7 mouse cellular contexts compared by ENCODE assay signal in the genomic region with DNA sequence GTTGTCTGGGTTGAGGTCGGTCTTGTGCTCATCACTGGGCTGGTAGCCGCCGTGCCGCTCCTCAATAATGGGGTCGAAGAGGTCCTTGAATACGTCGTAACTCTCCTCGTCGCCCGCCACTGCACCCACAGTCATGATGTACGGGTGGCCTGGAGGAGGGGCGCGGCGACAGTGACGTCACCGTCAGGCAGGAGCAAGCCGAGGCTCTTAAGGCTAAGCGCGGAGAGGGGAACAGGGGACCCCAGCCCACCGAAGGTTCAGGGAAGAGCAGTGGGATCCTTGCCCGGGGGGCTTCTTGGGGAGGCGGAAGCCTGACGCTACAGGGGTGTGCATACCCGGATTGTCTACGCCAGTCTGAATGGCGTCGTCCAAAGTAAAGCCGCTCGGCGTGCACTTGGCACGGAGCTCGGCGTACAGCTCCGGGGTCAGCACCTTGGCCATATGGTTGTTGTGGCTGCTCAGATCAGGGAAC. TPM values are rescaled to one million over a fixed set of nuclear protein-coding genes. Genes with fewer than 3 reads are reported as not detected.
DNase-seq lines count a peak whose midpoint lies in the region; ATAC-seq and TF ChIP-seq lines count a peak whose summit lies in the region.

No protein-coding gene starts in this region.

- peaks cover 25% of the 10 kb centered on the region for H3K36me3 ChIP-seq in ES-E14 (ENCODE audit: control insufficient read depth, insufficient read depth, low read length, poor library complexity, severe bottlenecking)
- peaks cover 44% of the 10 kb centered on the region for H3K36me3 ChIP-seq in forebrain, embryonic 10.5 days (replicated peaks)
- H3K36me3 ChIP-seq in hindbrain, embryonic 12.5 days, result peaks cover 27% of the 10 kb centered on the region

- H3K27me3 ChIP-seq in forebrain, embryonic 10.5 days (ENCODE audit: poor library complexity, severe bottlenecking), result peaks cover 72% of the 10 kb centered on the region
- peaks cover 19% of the 10 kb centered on the region for H3K27me3 ChIP-seq in hindbrain, embryonic 12.5 days

- no peak for DNase-seq in ES-E14 (ENCODE audit: low read depth, low spot score)
- peak; percentile 73 for DNase-seq in forebrain, embryonic 10.5 days (ENCODE audit: extremely low spot score, low spot score)
- peak; percentile 74 to 81 for DNase-seq in left cerebral cortex, adult 8-10 months (ENCODE audit: low spot score in 2 of 2)
- peak; percentile 75 to 81 for DNase-seq in right cerebral cortex, postnatal 36 days (ENCODE audit: low spot score in 2 of 2)

- under 1% methylated on average over 34 of the region's 34 CpGs for WGBS in forebrain, embryonic 10.5 days
- under 1% methylated on average over 34 of the region's 34 CpGs for WGBS in hindbrain, embryonic 12.5 days

- in situ Hi-C loops in ES-E14 (cut with MboI; ENCODE audit: low sequenced_read_pairs in 2 of 2, unreplicated experiment in 2 of 2), result no loop called here

- no peak for TF ChIP-seq POLR2A in bone marrow macrophage, adult 2 months (IDR thresholded peaks at IDR 0.05; ENCODE audit: borderline replicate concordance, low read depth, low read length)

- H3K4me1 ChIP-seq in ES-E14 (ENCODE audit: control insufficient read depth in 2 of 2, insufficient read depth in 2 of 2, low read length in 2 of 2, poor library complexity in 1 of 2), result peaks cover 2 to 19% of the 10 kb centered on the region in 2 experiments; a peak in 2 of 4 replicates
- H3K4me1 ChIP-seq in bone marrow macrophage, adult 2 months (ENCODE audit: control insufficient read depth, insufficient read depth, low read length), result peaks cover 48% of the 10 kb centered on the region
- peaks cover 64% of the 10 kb centered on the region for H3K4me1 ChIP-seq in forebrain, embryonic 10.5 days
- H3K4me1 ChIP-seq in hindbrain, embryonic 12.5 days, result peaks cover 36% of the 10 kb centered on the region

- peak overlapping the region; percentile 76 for H3K9ac ChIP-seq in ES-E14 (ENCODE audit: insufficient read depth, low read depth, low read length, poor library complexity, severe bottlenecking)
- peak overlapping the region; percentile 91 for H3K9ac ChIP-seq in hindbrain, embryonic 12.5 days

- peak overlapping the region; percentile 90 for H3K4me2 ChIP-seq in hindbrain, embryonic 12.5 days (replicated peaks)

- H3K9me3 ChIP-seq in ES-E14 (ENCODE audit: control insufficient read depth, insufficient read depth, low read depth, low read length), result no peaks in the 10 kb centered on the region
- H3K9me3 ChIP-seq in forebrain, embryonic 10.5 days, result no peaks in the 10 kb centered on the region
- no peaks in the 10 kb centered on the region for H3K9me3 ChIP-seq in hindbrain, embryonic 12.5 days (replicated peaks)

- TF ChIP-seq CTCF in bone marrow macrophage, adult 2 months (IDR thresholded peaks at IDR 0.05; ENCODE audit: low read depth, low read length), result no peak

- peak; percentile 59 for ATAC-seq in hindbrain, embryonic 12.5 days (ENCODE audit: low FRiP score)
- 0 out of 2 replicates have a peak, but pooled peaks have one; percentile 11 for ATAC-seq in megakaryocyte, adult 5-6 weeks (ENCODE audit: poor library complexity, severe bottlenecking)

- peak overlapping the region; percentile 11; the same call in 1 of the 2 replicates for H3K27ac ChIP-seq in ES-E14 (ENCODE audit: insufficient read depth, low read depth, low read length, poor library complexity, severe bottlenecking)
- peak overlapping the region; percentile 43; the same call in 1 of the 2 replicates for H3K27ac ChIP-seq in bone marrow macrophage, adult 2 months (ENCODE audit: insufficient read depth, low read depth, low read length)
- peak overlapping the region; percentile 93 for H3K27ac ChIP-seq in forebrain, embryonic 10.5 days
- peak overlapping the region; percentile 90 for H3K27ac ChIP-seq in hindbrain, embryonic 12.5 days

- peak overlapping the region; percentile 82 to 97 for H3K4me3 ChIP-seq in ES-E14 (ENCODE audit: insufficient read depth in 1 of 2, low read depth in 1 of 2, low read length in 2 of 2, poor library complexity in 1 of 2, severe bottlenecking in 1 of 2)
- peak overlapping the region; percentile 89 for H3K4me3 ChIP-seq in bone marrow macrophage, adult 2 months (ENCODE audit: insufficient read depth, low read length)
- H3K4me3 ChIP-seq in forebrain, embryonic 10.5 days, result peak overlapping the region; percentile 78
- H3K4me3 ChIP-seq in hindbrain, embryonic 12.5 days, result peak overlapping the region; percentile 87

TF ChIP-seq in ES-E14, 5 proteins besides CTCF, POLR2A, EP300 and RAD21:
- no peak for TF ChIP-seq ZC3H11A (IDR thresholded peaks at IDR 0.05; ENCODE audit: borderline replicate concordance, low read depth, low read length)
- TF ChIP-seq HCFC1 (IDR thresholded peaks at IDR 0.05; ENCODE audit: borderline replicate concordance, insufficient read depth, low read length), result no peak
- TF ChIP-seq MAFK (IDR thresholded peaks at IDR 0.05; ENCODE audit: insufficient read depth, low read depth, low read length), result no peak
- no peak for TF ChIP-seq ZNF384 (IDR thresholded peaks at IDR 0.05; ENCODE audit: low read depth, low read length)
TF ChIP-seq in ES-E14: peak in this region for 0.

RNA-seq across cellular contexts. Expression of a gene that starts 0.7 kb away (rescaled TPM):
- 333 and 353 TPM in 2 replicates for total RNA-seq in ES-E14 (2012; rRNA removed)
- 388 and 396 TPM in 2 replicates for polyA plus RNA-seq in bone marrow macrophage, adult 2 months (2012; ENCODE audit: insufficient read depth, insufficient read length, missing spikeins)
- polyA plus RNA-seq in forebrain, embryonic 10.5 days (2016; fragmentation: Nextera tagmentation; extraction: Ambion mirVana), result 1,567 and 1,577 TPM in 2 replicates
- polyA plus RNA-seq in hindbrain, embryonic 12.5 days (2016; fragmentation: Nextera tagmentation; extraction: Ambion mirVana), result 1,558 and 1,759 TPM in 2 replicates
- total RNA-seq in left cerebral cortex, adult 8-10 months (2022), result 1,000 to 10,000 TPM; 1,860 to 1,987 (median 1,908) TPM
- total RNA-seq in megakaryocyte, adult 5-6 weeks (2015), result 8.0 and 9.7 TPM in 2 replicates
- 22.0 and 23.1 TPM in 2 replicates for total RNA-seq in megakaryocyte, adult 5-6 weeks (2017)

RNA-seq across cellular contexts. Expression of a gene that starts 6.4 kb away (rescaled TPM):
- total RNA-seq in ES-E14 (2012; rRNA removed), result 32.6 and 33.7 TPM in 2 replicates
- polyA plus RNA-seq in bone marrow macrophage, adult 2 months (2012; ENCODE audit: insufficient read depth, insufficient read length, missing spikeins), result 1.2 and 2.4 TPM in 2 replicates
- 23.7 and 23.8 TPM in 2 replicates for polyA plus RNA-seq in forebrain, embryonic 10.5 days (2016; fragmentation: Nextera tagmentation; extraction: Ambion mirVana)
- polyA plus RNA-seq in hindbrain, embryonic 12.5 days (2016; fragmentation: Nextera tagmentation; extraction: Ambion mirVana), result 10.7 and 10.8 TPM in 2 replicates
- 10 to 100 TPM; 18.6 to 22.6 (median 20.8) TPM for total RNA-seq in left cerebral cortex, adult 8-10 months (2022)
- total RNA-seq in megakaryocyte, adult 5-6 weeks (2015), result 2.3 and 3.2 TPM in 2 replicates
- total RNA-seq in megakaryocyte, adult 5-6 weeks (2017), result 2.2 and 3.8 TPM in 2 replicates

RNA-seq across cellular contexts. Expression of a gene that starts 41.6 kb away (rescaled TPM):
- total RNA-seq in ES-E14 (2012; rRNA removed), result 9.7 and 14.8 TPM in 2 replicates
- 15.1 and 18.1 TPM in 2 replicates for polyA plus RNA-seq in bone marrow macrophage, adult 2 months (2012; ENCODE audit: insufficient read depth, insufficient read length, missing spikeins)
- 56.5 and 57.5 TPM in 2 replicates for polyA plus RNA-seq in forebrain, embryonic 10.5 days (2016; fragmentation: Nextera tagmentation; extraction: Ambion mirVana)
- 60.4 and 62.3 TPM in 2 replicates for polyA plus RNA-seq in hindbrain, embryonic 12.5 days (2016; fragmentation: Nextera tagmentation; extraction: Ambion mirVana)
- 10 to 100 TPM; 59.0 to 65.9 (median 59.6) TPM for total RNA-seq in left cerebral cortex, adult 8-10 months (2022)
- total RNA-seq in megakaryocyte, adult 5-6 weeks (2015), result 10.8 and 11.4 TPM in 2 replicates
- total RNA-seq in megakaryocyte, adult 5-6 weeks (2017), result 19.1 and 21.8 TPM in 2 replicates

RNA-seq across cellular contexts. Expression of a gene that starts 41.6 kb away (rescaled TPM):
- 14.4 and 15.2 TPM in 2 replicates for total RNA-seq in ES-E14 (2012; rRNA removed)
- 34.5 and 38.7 TPM in 2 replicates for polyA plus RNA-seq in bone marrow macrophage, adult 2 months (2012; ENCODE audit: insufficient read depth, insufficient read length, missing spikeins)
- 57.9 and 62.6 TPM in 2 replicates for polyA plus RNA-seq in forebrain, embryonic 10.5 days (2016; fragmentation: Nextera tagmentation; extraction: Ambion mirVana)
- 49.9 and 54.0 TPM in 2 replicates for polyA plus RNA-seq in hindbrain, embryonic 12.5 days (2016; fragmentation: Nextera tagmentation; extraction: Ambion mirVana)
- total RNA-seq in left cerebral cortex, adult 8-10 months (2022), result 10 to 100 TPM; 38.6 to 41.1 (median 39.6) TPM
- total RNA-seq in megakaryocyte, adult 5-6 weeks (2015), result 44.6 and 45.0 TPM in 2 replicates
- total RNA-seq in megakaryocyte, adult 5-6 weeks (2017), result 60.6 and 61.0 TPM in 2 replicates

Comparison
In these comparisons a context has a peak if more than half of its experiments do, and no peak if none do; other contexts are left out.
1. H3K27ac ChIP-seq: peak in every context shown above with its lines; median percentile 93 in forebrain, embryonic 10.5 days; 90 in hindbrain, embryonic 12.5 days; 43 in bone marrow macrophage, adult 2 months; 11 in ES-E14.
2. RNA of a gene that starts 0.7 kb away (total RNA-seq): 1,860 to 1,987 TPM in left cerebral cortex, adult 8-10 months and 333 to 353 TPM in ES-E14; 8.0 to 23.1 TPM in megakaryocyte, adult 5-6 weeks; every median in the first group is over 10 times any median in the second.
3. Peak in every context shown above with its lines, with median percentiles within 50 percentile points of each other: H3K4me3 ChIP-seq.